Mouse (Mus musculus): ENCODE results near the gene Pold1. TPM values are rescaled to one million over a fixed set of nuclear protein-coding genes. Genes with fewer than 3 reads are reported as not detected.
A peak's percentile ranks its signal among the peaks of the same experiment; 100 is the strongest.

The Pold1 gene
- polyA plus RNA-seq, 1 experiment from 2014 or later: 19.4 TPM

DNA sequence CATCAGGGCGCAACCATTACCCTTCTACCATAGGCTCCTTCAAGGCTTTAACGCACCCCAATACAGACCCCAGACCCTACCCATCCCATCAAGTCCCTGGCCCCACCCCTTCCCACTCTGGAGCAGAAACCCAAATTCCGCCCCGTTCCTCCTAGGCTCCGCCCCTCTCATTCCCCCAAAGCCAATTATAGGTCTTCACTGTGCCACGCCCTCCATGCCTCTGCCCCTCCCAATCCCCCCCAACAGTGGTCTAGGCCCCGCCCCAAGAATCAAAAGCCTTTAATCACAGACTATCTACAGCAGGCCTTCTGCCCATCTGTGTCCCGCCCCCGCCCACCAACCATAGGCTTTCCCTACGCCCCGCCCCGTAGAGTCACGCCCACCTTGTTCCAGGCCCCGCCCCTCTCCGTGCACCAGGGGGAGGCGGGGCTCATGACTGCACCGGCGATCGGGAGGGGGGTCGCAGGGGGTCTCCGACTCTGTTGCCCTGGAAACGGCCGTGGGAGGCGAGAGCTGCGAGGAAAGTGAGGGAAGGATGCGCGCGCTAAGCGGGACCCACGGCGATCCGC is 4.6 kb upstream of the Pold1 start:
- Histone ChIP-seq H3K27ac (ENCODE audit: low read length) (peak overlapping the region; percentile 85), H3K4me2 (ENCODE audit: low read length) (peak overlapping the region; percentile 90), H3K9me3 (replicated peaks; ENCODE audit: control insufficient read depth, low read length, poor library complexity, severe bottlenecking) (no peaks in the 10 kb centered on the region), H3K4me1 (ENCODE audit: control insufficient read depth, insufficient read depth, low read length) (peaks cover 14% of the 10 kb centered on the region), H3K9ac (ENCODE audit: low read depth, low read length) (peak overlapping the region; percentile 55), H3K4me3 (ENCODE audit: low read depth, low read length) (peak overlapping the region; percentile 82), H3K36me3 (ENCODE audit: control insufficient read depth, insufficient read depth, low read length) (peaks cover 4% of the 10 kb centered on the region; the same call in 1 of the 2 replicates), H3K27me3 (ENCODE audit: control insufficient read depth, insufficient read depth, low read depth, low read length) (peaks cover 6% of the 10 kb centered on the region; the same call in 1 of the 2 replicates)
- 2% methylated on average over 27 of the region's 32 CpGs for WGBS
- ATAC-seq: peak; percentile 74

DNA sequence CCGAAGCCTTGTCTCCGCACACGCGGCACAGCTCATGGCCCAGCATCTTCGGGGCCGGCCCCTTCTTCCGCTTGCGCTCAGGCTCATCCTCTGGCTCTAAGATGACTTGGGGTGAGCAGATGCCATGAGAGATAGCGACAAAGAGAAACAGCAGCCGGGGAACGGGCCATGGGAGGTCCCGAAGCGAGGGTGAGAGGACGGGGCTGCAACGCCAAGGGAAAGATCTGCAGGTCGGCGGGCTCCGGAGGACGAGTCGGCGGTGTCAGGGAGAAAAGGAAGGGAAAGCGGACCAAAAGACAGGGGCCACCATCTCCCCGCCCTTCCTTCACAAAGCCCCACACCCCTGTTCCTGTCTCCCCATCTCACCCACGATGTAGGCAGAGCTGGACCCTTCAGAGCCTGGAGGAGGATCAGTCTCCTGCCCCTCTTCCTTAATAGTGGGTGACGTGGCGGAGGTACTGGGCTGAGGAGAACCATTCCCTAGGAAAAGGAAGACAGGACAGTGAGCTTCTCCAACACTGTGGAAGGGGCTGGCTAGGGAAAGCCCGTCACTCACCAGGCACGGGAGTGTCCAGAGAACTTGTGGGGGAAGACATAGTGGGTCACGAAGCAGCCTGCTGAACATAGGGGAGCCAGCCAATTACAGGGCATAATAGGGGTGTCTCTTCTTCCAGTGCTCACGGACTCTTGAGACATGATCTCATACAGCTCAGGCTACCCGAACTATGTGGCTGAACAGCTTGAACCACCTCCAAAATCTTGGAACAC is 3.7 kb upstream of the Pold1 start:
- Histone ChIP-seq H3K36me3 (ENCODE audit: control insufficient read depth, insufficient read depth, low read length) (peaks cover 4% of the 10 kb centered on the region; the same call in 1 of the 2 replicates), H3K9ac (ENCODE audit: low read depth, low read length) (no peak overlapping the region), H3K9me3 (replicated peaks; ENCODE audit: control insufficient read depth, low read length, poor library complexity, severe bottlenecking) (no peaks in the 10 kb centered on the region), H3K4me3 (ENCODE audit: low read depth, low read length) (peak overlapping the region; percentile 82; the same call in 1 of the 2 replicates), H3K4me2 (ENCODE audit: low read length) (peak overlapping the region; percentile 90), H3K27ac (ENCODE audit: low read length) (no peak overlapping the region), H3K4me1 (ENCODE audit: control insufficient read depth, insufficient read depth, low read length) (peaks cover 23% of the 10 kb centered on the region), H3K27me3 (ENCODE audit: control insufficient read depth, insufficient read depth, low read depth, low read length) (peaks cover 3% of the 10 kb centered on the region; the same call in 1 of the 2 replicates)
- WGBS: 88% methylated on average over 31 of the region's 31 CpGs
- 0 out of 2 replicates have a peak, but pooled peaks have one; percentile 3 for ATAC-seq

DNA sequence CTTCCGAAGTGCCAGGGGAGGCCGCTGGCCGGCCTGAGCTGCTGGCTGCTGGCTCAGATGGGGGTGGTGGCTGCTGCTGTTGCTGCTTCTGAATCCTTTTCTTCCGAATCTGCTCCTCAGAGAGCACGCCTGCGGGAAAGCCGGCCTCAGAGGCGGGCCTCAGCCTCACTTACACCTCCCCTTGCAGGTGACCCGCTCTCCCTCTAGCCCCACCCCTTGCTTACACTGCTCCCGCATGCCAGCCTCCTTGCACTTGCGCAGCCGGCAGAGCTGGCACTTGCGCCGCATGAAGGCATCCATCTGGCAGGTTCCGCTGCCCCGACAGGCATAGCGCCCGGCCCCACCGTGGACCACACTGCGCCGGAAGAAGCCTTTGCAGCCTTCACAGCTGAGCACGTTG is 3.1 kb upstream of the Pold1 start:
- no peak overlapping the region for H3K9ac ChIP-seq (ENCODE audit: low read depth, low read length)
- ATAC-seq: no peak

DNA sequence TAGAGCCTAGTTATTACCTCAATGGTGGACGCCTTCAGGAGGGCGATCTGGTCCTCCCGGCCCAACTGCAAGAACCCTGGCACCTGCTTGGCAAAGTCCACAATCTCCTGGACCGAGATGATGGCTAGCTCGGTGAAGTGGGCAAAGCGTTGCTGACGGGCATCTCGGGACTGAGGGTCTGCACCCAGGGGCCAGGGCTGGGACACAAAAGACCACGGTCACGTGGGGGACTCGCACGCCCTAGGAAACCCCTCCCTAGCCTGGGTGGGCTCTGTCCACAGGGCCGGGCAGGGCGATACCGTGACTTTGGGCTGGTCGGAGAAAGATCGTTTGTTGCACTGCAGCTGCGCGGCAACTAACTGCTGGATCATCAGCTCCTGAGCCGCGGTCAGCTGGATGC is 2.7 kb upstream of the Pold1 start:
- H3K27me3 ChIP-seq (ENCODE audit: control insufficient read depth, insufficient read depth, low read depth, low read length): no peaks in the 10 kb centered on the region
- H3K9me3 ChIP-seq (replicated peaks; ENCODE audit: control insufficient read depth, low read length, poor library complexity, severe bottlenecking): no peaks in the 10 kb centered on the region
- WGBS: 93% methylated on average over 21 of the region's 21 CpGs
- peaks cover 4% of the 10 kb centered on the region; the same call in 1 of the 2 replicates for H3K36me3 ChIP-seq (ENCODE audit: control insufficient read depth, insufficient read depth, low read length)
- H3K9ac ChIP-seq (ENCODE audit: low read depth, low read length): no peak overlapping the region
- peaks cover 23% of the 10 kb centered on the region for H3K4me1 ChIP-seq (ENCODE audit: control insufficient read depth, insufficient read depth, low read length)
- H3K4me3 ChIP-seq (ENCODE audit: low read depth, low read length): no peak overlapping the region
- H3K4me2 ChIP-seq (ENCODE audit: low read length): no peak overlapping the region
- ATAC-seq: no peak
- H3K27ac ChIP-seq (ENCODE audit: low read length): no peak overlapping the region

More for the DNA sequence above, 3.1 kb upstream of the Pold1 start:
- H3K4me2 ChIP-seq (ENCODE audit: low read length): no peak overlapping the region
- H3K4me3 ChIP-seq (ENCODE audit: low read depth, low read length): no peak overlapping the region
- H3K27ac ChIP-seq (ENCODE audit: low read length): no peak overlapping the region
- H3K9me3 ChIP-seq (replicated peaks; ENCODE audit: control insufficient read depth, low read length, poor library complexity, severe bottlenecking): no peaks in the 10 kb centered on the region
- WGBS: 81% methylated on average over 22 of the region's 22 CpGs
- peaks cover 4% of the 10 kb centered on the region; the same call in 1 of the 2 replicates for H3K36me3 ChIP-seq (ENCODE audit: control insufficient read depth, insufficient read depth, low read length)
- no peaks in the 10 kb centered on the region for H3K27me3 ChIP-seq (ENCODE audit: control insufficient read depth, insufficient read depth, low read depth, low read length)
- peaks cover 23% of the 10 kb centered on the region for H3K4me1 ChIP-seq (ENCODE audit: control insufficient read depth, insufficient read depth, low read length)

DNA sequence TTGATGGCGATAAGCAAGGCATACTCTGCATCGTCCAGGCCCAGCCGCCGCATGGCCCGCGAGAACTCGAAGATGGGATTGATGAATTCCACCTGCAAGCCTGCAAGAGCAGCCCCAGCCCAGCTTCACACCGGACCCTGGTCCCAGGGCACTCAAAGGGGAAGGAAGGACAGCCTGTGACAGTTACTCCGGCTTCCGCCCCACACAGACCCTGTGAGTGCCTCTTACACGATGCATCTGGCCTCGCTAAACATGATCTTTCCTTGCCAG is 1.7 kb upstream of the Pold1 start:
- Histone ChIP-seq H3K4me3 (ENCODE audit: low read depth, low read length) (no peak overlapping the region), H3K9me3 (replicated peaks; ENCODE audit: control insufficient read depth, low read length, poor library complexity, severe bottlenecking) (no peaks in the 10 kb centered on the region), H3K27ac (ENCODE audit: low read length) (no peak overlapping the region), H3K4me1 (ENCODE audit: control insufficient read depth, insufficient read depth, low read length) (peaks cover 23% of the 10 kb centered on the region), H3K4me2 (ENCODE audit: low read length) (no peak overlapping the region), H3K9ac (ENCODE audit: low read depth, low read length) (no peak overlapping the region), H3K27me3 (ENCODE audit: control insufficient read depth, insufficient read depth, low read depth, low read length) (no peaks in the 10 kb centered on the region), H3K36me3 (ENCODE audit: control insufficient read depth, insufficient read depth, low read length) (peaks cover 4% of the 10 kb centered on the region; the same call in 1 of the 2 replicates)
- WGBS: 96% methylated on average over 12 of the region's 12 CpGs
- no peak for ATAC-seq

DNA sequence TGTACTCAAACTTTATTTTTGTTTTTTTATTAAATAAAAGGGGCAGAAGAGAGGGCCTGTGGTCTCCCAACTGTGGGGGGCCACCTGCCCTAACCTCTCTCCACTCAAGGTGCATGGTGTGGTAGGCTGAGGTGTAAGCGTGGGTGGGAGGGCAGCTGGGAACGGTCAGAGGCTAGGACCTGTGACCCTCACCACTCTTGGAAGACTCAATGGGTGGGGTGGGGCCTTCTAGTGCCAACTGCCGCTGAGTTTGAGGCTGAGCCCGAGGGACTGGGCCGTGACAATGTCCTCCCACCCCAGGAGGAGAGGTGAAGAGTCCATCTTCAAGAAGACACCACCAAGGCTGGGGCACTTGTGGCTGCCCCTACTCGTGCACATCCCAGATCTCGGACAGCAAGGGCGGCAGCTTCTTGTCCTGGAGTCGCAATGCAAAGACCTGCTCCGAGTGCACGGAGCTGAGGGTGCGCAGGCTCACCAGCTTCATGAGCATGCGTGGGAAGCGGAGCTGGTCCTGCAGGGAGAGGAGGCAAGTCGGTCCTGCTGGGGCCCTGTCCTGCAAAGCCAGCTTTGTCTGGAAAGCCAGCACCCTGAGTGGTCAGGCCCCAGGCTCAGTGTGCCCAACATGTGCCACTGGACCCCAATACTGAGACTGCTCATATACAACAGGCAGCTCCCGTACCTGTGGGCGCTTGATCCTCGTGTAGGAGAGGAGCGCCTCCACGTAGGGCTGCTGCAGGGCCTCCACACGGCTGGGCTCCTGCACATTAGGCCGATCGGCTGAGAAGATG is 1.2 kb upstream of the Pold1 start:
- H3K4me2 ChIP-seq (ENCODE audit: low read length): no peak overlapping the region
- no peaks in the 10 kb centered on the region for H3K9me3 ChIP-seq (replicated peaks; ENCODE audit: control insufficient read depth, low read length, poor library complexity, severe bottlenecking)
- peaks cover 23% of the 10 kb centered on the region for H3K4me1 ChIP-seq (ENCODE audit: control insufficient read depth, insufficient read depth, low read length)
- H3K9ac ChIP-seq (ENCODE audit: low read depth, low read length): no peak overlapping the region
- H3K4me3 ChIP-seq (ENCODE audit: low read depth, low read length): no peak overlapping the region
- WGBS: 94% methylated on average over 23 of the region's 23 CpGs
- no peak overlapping the region for H3K27ac ChIP-seq (ENCODE audit: low read length)
- H3K36me3 ChIP-seq (ENCODE audit: control insufficient read depth, insufficient read depth, low read length): peaks cover 4% of the 10 kb centered on the region; the same call in 1 of the 2 replicates
- no peaks in the 10 kb centered on the region for H3K27me3 ChIP-seq (ENCODE audit: control insufficient read depth, insufficient read depth, low read depth, low read length)
- ATAC-seq: no peak

DNA sequence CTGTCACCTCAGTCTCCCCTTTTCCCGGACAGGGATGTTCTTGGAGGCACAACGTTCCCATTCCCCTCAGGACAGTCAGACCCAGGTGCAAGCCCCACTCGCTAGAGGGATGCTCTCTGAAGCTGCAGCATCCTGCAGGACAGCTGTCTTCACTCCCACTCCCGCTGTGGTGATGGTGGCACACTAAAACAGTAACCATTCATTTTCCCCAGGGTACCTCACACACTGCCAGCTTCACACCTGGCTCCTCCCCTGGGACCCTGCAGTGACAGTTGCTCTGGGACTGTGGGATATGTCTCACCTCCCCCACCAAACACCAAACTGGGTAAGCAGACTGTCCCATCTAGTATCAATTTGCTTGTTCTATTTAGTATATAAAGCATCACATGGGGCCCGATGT is 924 bp downstream of the Pold1 start:
- Histone ChIP-seq H3K36me3 (ENCODE audit: control insufficient read depth, insufficient read depth, low read length) (peaks cover 4% of the 10 kb centered on the region; the same call in 1 of the 2 replicates), H3K27me3 (ENCODE audit: control insufficient read depth, insufficient read depth, low read depth, low read length) (no peaks in the 10 kb centered on the region), H3K27ac (ENCODE audit: low read length) (no peak overlapping the region), H3K4me1 (ENCODE audit: control insufficient read depth, insufficient read depth, low read length) (peaks cover 13% of the 10 kb centered on the region), H3K4me2 (ENCODE audit: low read length) (peak overlapping the region; percentile 89), H3K9me3 (replicated peaks; ENCODE audit: control insufficient read depth, low read length, poor library complexity, severe bottlenecking) (no peaks in the 10 kb centered on the region), H3K4me3 (ENCODE audit: low read depth, low read length) (peak overlapping the region; percentile 54), H3K9ac (ENCODE audit: low read depth, low read length) (no peak overlapping the region)
- ATAC-seq: no peak
- WGBS: 27% methylated on average over 5 of the region's 5 CpGs

DNA sequence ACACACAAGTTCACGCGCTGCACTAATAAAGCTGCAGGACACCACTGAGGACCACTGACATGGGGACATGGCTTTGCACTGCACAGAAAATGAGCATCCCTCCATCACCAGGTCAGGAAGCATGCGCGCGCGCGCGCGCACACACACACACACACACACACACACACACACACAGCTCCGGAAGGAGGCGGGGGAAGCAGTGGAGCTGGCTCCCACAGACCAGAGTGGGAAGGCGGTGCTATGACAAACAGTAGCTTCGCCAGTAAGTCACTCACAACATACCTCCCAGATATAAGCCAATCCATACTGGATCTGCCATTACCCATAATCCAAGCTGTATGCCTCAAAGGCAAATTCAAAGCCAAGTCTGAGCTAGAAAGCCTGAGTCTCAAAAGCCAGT is 1.6 kb downstream of the Pold1 start:
- Histone ChIP-seq H3K27me3 (ENCODE audit: control insufficient read depth, insufficient read depth, low read depth, low read length) (no peaks in the 10 kb centered on the region), H3K27ac (ENCODE audit: low read length) (no peak overlapping the region), H3K9me3 (replicated peaks; ENCODE audit: control insufficient read depth, low read length, poor library complexity, severe bottlenecking) (no peaks in the 10 kb centered on the region), H3K36me3 (ENCODE audit: control insufficient read depth, insufficient read depth, low read length) (peaks cover 4% of the 10 kb centered on the region; the same call in 1 of the 2 replicates), H3K4me3 (ENCODE audit: low read depth, low read length) (no peak overlapping the region), H3K4me2 (ENCODE audit: low read length) (no peak overlapping the region), H3K4me1 (ENCODE audit: control insufficient read depth, insufficient read depth, low read length) (peaks cover 10% of the 10 kb centered on the region), H3K9ac (ENCODE audit: low read depth, low read length) (no peak overlapping the region)
- WGBS: over 99% methylated on average over 13 of the region's 13 CpGs
- no peak for ATAC-seq
